Mouse (Mus musculus): Measurements from ENCODE around the gene Lum. TPM values are rescaled to one million over a fixed set of nuclear protein-coding genes. Genes with fewer than 3 reads are reported as not detected.

Lum gene
- 0.11 TPM in 1 of 2 replicates, not detected in the other for total RNA-seq (2015)
- total RNA-seq (2017): 0.11 TPM in 1 of 2 replicates, not detected in the other

- ATAC-seq (ENCODE audit: poor library complexity, severe bottlenecking): no peak
These were observed at the start of gene Lum for GRCm38 (mm10) chr10:97564957-97565856. TSS of gene Lum (plus strand) at chr10:97565128.

GRCm38 (mm10) chr10:97523366-97523765 lies 41.6 kb upstream of the Lum start:
- ATAC-seq (ENCODE audit: poor library complexity, severe bottlenecking): no peak

GRCm38 (mm10) chr10:97535697-97536096 lies 29.2 kb upstream of the Lum start:
- no peak for ATAC-seq (ENCODE audit: poor library complexity, severe bottlenecking)

GRCm38 (mm10) chr10:97536921-97537320 lies 28.0 kb upstream of the Lum start:
- ATAC-seq (ENCODE audit: poor library complexity, severe bottlenecking): no peak

- no peak for ATAC-seq (ENCODE audit: poor library complexity, severe bottlenecking)
These were observed 26.7 kb upstream of the Lum start for GRCm38 (mm10) chr10:97538202-97538601.

GRCm38 (mm10) chr10:97547740-97548139 lies 17.2 kb upstream of the Lum start:
- no peak for ATAC-seq (ENCODE audit: poor library complexity, severe bottlenecking)

- ATAC-seq (ENCODE audit: poor library complexity, severe bottlenecking): no peak
These were observed 2.7 kb downstream of the Lum start for GRCm38 (mm10) chr10:97567489-97568135.

- no peak for ATAC-seq (ENCODE audit: poor library complexity, severe bottlenecking)
These were observed 17.8 kb downstream of the Lum start for GRCm38 (mm10) chr10:97582543-97583231.

GRCm38 (mm10) chr10:97584176-97584575 lies 19.2 kb downstream of the Lum start:
- no peak for ATAC-seq (ENCODE audit: poor library complexity, severe bottlenecking)

GRCm38 (mm10) chr10:97587159-97587558 lies 22.2 kb downstream of the Lum start:
- no peak for ATAC-seq (ENCODE audit: poor library complexity, severe bottlenecking)

GRCm38 (mm10) chr10:97589574-97589973 lies 24.6 kb downstream of the Lum start:
- ATAC-seq (ENCODE audit: poor library complexity, severe bottlenecking): no peak

GRCm38 (mm10) chr10:97591036-97591435 lies 26.1 kb downstream of the Lum start:
- ATAC-seq (ENCODE audit: poor library complexity, severe bottlenecking): no peak

GRCm38 (mm10) chr10:97591685-97592084 lies 26.8 kb downstream of the Lum start:
- ATAC-seq (ENCODE audit: poor library complexity, severe bottlenecking): no peak

GRCm38 (mm10) chr10:97595680-97596079 lies 30.8 kb downstream of the Lum start:
- no peak for ATAC-seq (ENCODE audit: poor library complexity, severe bottlenecking)

GRCm38 (mm10) chr10:97601744-97602143 lies 36.8 kb downstream of the Lum start:
- no peak for ATAC-seq (ENCODE audit: poor library complexity, severe bottlenecking)

GRCm38 (mm10) chr10:97603256-97603655 lies 38.3 kb downstream of the Lum start:
- ATAC-seq (ENCODE audit: poor library complexity, severe bottlenecking): no peak

- ATAC-seq (ENCODE audit: poor library complexity, severe bottlenecking): no peak
These were observed 41.7 kb downstream of the Lum start, which contains the start of gene Kera for GRCm38 (mm10) chr10:97606579-97606978. TSS of gene Kera (plus strand) at chr10:97606879.

All from megakaryocyte, adult 5-6 weeks (primary cell).